Mouse (Mus musculus): ENCODE measurements around the gene Rnf43. TPM values are rescaled to one million over a fixed set of nuclear protein-coding genes. Genes with fewer than 3 reads are reported as not detected.

Rnf43 gene
- 1 to 10 TPM; 4.4 to 5.7 TPM for total RNA-seq (2021)
- long read RNA-seq, experiment 1, partial matches to known transcripts, result 1 of 3 reads
- long read RNA-seq, experiment 1, other reads (novel, unspliced or antisense), result 2 of 3 reads
- long read RNA-seq, experiment 2, partial matches to known transcripts, result 0 of 2 reads
- long read RNA-seq, experiment 2, other reads (novel, unspliced or antisense), result 2 of 2 reads

GRCm38 (mm10) chr11:87662407-87662806 is at the start of gene Rnf43:
Gene Rnf43, plus strand, starts transcription at chr11:87662722.
- peak; percentile 40 to 71 for DNase-seq (ENCODE audit: low spot score in 2 of 2)

- no peak for DNase-seq (ENCODE audit: low spot score in 2 of 2)
Measured at GRCm38 (mm10) chr11:87613972-87614371, 48.5 kb upstream of the Rnf43 start.

DNA sequence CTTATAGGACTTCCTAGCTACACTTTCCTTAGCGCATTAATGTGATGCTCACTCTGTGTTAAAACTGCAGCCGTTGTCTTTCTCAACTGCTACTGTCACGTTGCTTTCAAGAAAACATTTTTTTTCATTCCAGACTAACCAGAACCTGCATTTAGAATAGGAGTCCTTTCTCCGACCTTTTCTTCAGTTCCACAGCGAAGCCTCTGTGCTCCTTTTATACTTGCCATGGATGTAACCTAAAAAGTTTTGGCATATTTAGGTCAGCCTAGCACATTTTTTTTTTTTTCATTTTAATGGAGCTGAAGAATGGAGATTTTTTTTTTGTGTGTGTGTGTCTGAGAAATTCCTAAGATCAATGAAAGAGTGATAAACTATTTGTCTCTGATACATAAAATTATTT is 47.0 kb upstream of the Rnf43 start:
- DNase-seq (ENCODE audit: low spot score in 2 of 2), result no peak

DNA sequence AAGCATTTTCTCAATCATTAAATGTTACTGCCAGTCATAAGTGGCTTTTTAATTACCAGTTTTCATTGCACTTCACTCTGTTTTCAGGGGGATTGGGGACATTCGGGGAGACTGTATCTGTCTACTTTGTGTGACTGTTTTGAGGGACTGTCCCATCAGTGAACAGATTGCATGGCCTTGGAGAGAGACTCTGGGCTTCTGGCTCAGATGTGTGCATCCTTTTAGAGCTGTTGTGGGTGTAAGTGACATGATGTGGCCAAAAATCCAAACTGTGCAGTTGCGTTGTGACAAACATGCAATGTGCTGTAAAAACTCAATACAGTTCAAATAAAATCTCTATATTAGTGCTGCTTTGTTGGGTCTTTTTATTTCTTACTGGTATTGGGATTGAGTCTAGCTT is 46.6 kb upstream of the Rnf43 start:
- no peak for DNase-seq (ENCODE audit: low spot score in 2 of 2)

GRCm38 (mm10) chr11:87616790-87617474 is 45.6 kb upstream of the Rnf43 start, which contains the start of gene Hsf5:
Gene Hsf5, plus strand, starts transcription at chr11:87617164.
- no peak for DNase-seq (ENCODE audit: low spot score in 2 of 2)

GRCm38 (mm10) chr11:87617606-87618005 is 44.9 kb upstream of the Rnf43 start:
- no peak for DNase-seq (ENCODE audit: low spot score in 2 of 2)

DNA sequence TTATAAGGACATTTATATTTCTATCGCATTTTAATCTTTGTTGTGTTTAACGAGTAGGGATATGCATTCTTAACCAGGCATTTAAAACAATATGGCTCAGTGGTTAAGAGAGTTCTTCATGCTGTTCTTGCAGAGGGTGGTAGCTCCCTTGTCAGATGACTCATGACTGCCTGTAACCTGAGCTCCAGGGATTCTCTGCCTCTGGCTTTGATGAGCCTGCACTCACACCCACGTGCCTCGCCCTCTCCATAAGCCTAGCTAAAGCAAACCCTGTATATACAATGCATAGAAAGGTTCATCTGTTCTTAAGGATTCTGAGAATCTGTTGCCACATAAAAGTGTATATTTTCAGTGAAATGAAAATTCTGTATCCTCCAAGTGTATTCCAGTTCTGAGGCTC is 39.4 kb upstream of the Rnf43 start:
- DNase-seq (ENCODE audit: low spot score in 2 of 2), result no peak

DNA sequence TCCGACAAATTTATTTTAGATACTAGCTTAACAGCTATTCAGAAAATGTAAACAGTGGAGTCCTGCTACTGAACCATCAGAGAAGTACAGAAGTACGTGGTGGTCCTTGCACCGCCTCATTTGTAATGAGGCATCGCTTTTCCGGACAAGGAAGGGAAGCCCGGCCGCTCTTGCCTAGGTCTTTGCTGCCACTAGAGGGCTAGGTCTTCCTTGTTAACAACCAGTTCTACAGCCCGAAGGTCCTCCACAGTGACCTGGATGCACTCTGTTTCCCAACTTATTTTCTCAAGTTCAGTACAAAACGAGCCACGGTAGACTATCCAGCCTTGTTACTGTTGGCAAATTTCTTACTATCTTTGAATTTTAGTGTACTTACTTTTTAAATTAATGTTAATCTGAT is 32.7 kb upstream of the Rnf43 start:
- no peak for DNase-seq (ENCODE audit: low spot score in 2 of 2)

- DNase-seq (ENCODE audit: low spot score in 2 of 2), result no peak
Measured at GRCm38 (mm10) chr11:87638793-87639192, 23.7 kb upstream of the Rnf43 start.

GRCm38 (mm10) chr11:87639206-87639605 is 23.3 kb upstream of the Rnf43 start:
- peak; percentile 45 to 49 for DNase-seq (ENCODE audit: low spot score in 2 of 2)

DNA sequence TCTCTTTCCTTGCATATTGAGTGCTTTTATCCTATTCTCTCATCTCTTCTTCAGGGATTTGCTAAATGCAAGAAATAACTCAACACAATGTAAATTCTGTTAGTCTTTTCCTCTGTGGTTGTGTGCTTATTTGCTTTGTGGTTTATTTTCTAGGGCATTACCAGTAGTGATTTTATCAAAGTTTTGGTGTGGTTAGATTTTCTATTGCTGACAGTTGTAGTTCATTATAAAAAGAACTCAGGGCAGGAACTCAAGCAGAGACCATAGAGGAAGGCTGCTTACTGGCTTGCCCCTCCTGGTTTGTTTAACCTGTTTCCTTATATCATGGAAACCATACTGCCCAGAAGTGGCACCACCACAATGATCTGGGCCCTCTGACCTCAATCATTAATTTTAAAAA is 19.7 kb upstream of the Rnf43 start:
- no peak for DNase-seq (ENCODE audit: low spot score in 2 of 2)

GRCm38 (mm10) chr11:87654693-87655092 is 7.8 kb upstream of the Rnf43 start:
- no peak for DNase-seq (ENCODE audit: low spot score in 2 of 2)

DNA sequence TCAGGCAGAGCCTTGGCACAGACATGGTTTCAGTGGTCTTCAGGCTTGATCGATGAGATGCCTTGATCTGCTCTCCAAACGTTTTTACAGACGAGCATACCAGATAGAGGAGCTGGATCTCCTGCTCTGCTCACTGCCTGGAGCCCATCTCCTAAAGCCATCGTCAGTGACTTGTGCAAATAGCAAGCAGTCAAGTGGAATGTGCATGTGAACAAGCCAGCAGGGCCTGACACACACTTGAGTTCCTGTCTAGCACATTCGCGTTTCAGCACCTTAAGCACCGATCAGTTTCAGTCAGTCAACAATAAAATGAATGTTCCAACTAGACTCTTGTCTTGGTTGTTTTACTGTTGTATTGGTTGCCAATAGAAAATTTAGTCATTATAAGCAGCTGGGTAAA is 3.3 kb upstream of the Rnf43 start:
- DNase-seq (ENCODE audit: low spot score in 2 of 2), result no peak

- DNase-seq (ENCODE audit: low spot score in 2 of 2), result no peak
Measured at GRCm38 (mm10) chr11:87662822-87663221, 300 bp downstream of the Rnf43 start.

- no peak for DNase-seq (ENCODE audit: low spot score in 2 of 2)
Measured at GRCm38 (mm10) chr11:87663948-87664347, 1.4 kb downstream of the Rnf43 start.

GRCm38 (mm10) chr11:87664521-87664920 is 2.0 kb downstream of the Rnf43 start:
- no peak for DNase-seq (ENCODE audit: low spot score in 2 of 2)

DNA sequence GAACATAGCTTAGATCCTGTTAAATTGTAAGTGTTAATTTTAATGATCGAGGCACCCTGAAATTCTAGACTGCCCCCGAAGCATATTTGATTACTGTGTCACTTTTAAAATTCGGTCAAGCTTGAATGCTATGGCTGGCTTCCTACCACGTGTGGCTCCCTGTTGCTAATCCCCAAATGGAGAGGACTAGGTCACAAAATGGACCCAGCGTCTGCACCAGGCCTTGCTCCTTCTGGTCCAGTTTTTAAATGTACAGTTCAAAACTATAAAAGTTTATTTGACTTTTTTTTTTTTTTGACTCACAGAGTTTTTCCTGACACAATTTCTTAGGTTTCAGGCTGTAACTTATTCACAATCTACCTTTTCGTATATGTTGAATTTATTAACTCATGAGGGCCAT is 2.7 kb downstream of the Rnf43 start:
- DNase-seq (ENCODE audit: low spot score in 2 of 2), result no peak

DNA sequence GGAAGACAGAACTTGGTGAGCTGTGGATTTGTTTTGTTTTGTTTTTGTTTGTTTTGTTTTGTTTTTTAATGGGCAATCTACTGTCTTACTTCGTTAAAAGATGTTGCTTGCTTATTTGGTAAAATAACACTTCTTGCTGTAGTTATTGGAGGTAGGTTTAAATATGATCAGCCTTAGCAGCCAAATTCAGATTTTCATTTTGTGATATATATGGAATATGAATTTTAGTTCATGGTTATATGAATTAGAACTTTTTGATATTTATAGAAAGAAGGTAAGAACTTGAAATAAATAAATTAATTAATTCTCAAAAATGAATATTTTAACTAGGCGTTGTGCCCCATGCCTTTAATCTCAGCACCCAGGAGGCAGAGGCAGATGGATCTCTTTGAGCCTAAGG is 3.1 kb downstream of the Rnf43 start:
- no peak for DNase-seq (ENCODE audit: low spot score in 2 of 2)

DNA sequence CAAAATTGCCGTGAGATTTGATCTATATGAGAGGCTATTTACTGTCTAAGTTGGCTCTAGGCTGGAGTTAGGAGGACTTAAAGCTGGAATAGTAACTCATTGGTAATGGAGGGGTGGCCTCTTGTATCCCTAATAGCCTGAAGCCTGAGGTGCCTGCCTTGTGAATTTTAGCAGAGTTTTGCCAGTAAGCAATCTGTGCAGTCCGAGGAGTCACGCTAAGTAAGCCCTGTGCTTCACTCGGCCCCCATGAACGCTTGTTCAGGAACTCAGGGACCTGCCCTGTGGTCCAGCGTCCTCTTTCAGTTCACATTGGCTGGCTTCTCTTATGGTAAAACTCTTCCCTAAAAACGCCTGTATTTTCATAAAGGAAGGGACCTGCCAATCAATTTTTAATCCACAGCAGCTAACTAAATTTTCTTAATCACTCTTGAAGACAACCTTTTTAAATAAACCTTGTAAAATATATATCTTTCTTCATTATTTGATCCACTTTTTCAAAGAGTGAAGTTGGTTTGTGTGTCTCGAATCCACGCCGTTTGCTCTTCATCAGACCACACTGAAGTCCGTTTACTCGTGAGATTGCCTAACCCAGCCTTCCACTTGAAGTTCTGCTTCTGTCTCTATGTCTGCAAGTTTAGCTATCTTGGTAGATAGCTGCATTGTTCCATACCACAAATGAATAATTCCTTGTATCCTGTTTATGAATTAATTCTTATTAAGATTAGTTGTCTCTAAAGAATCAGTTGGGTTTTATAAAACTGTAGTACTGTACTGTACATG is 3.9 kb downstream of the Rnf43 start:
- DNase-seq (ENCODE audit: low spot score in 2 of 2), result no peak

DNA sequence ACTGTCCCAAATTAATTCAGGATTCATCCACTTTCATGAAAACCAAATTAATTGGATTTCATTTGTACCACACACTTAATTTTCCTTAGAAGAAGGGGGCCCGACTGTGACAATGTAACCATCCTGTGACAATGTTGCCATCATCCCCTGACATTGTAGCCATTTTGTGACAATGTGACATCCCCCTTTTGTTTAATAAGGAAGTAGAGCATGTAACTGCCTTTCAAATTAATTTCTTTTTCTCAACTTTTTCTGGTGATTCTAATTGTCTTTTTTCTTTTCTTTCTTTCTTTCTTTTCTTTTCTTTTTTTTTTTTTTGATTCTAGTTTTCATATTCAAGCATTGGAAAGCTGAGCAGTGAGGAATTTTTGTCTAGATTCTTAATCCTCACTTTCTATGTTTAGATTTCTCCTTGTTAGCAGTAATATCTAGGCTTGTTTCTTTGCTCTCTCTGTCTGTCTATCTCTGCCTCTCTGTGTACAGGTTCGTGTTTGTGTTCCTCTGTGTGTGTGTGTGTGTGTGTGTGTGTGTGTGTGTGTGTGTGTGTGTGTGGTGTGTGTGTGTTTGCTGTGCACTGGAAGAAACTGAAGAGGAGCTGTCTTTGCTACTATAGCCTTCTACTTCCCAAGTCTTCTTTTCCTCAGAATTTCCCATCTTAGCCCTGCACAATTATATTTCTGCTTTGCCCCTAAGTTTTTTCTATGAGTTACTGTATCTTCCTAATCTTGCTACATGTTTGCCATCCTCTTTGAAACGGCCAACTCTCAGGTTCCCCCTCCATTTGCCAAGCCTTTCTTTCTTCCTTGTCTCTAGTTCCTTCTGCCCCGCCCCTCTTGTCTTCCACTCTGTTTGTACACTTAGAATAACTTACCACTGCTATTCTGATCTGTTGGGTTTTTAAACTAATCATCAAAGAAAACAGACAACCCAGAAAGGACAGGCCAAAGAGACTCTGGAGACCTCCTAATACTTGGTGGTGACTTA is 4.9 kb downstream of the Rnf43 start:
- DNase-seq (ENCODE audit: low spot score in 2 of 2), result no peak

- DNase-seq (ENCODE audit: low spot score in 2 of 2), result no peak
Measured at GRCm38 (mm10) chr11:87673282-87673681, 10.8 kb downstream of the Rnf43 start.

All from adrenal gland, postnatal 4 days (tissue).